Mouse (Mus musculus): ENCODE measurements around the gene Chic2. TPM values are rescaled to one million over a fixed set of nuclear protein-coding genes. Genes with fewer than 3 reads are reported as not detected.

The Chic2 gene
- polyA plus RNA-seq, 1 experiment from 2014 or later, result 36.3 TPM

GRCm38 (mm10) chr5:74957293-74958076, 87.1 kb downstream of the Chic2 start:
- 70% methylated on average over 10 of the region's 10 CpGs for WGBS

GRCm38 (mm10) chr5:74956335-74956734, 88.2 kb downstream of the Chic2 start:
- H3K9me3 ChIP-seq (ENCODE audit: control insufficient read depth, low read length), result no peaks in the 10 kb centered on the region
- ATAC-seq (ENCODE audit: low FRiP score) (no peak), DNase-seq (ENCODE audit: low spot score, missing footprints) (peak; percentile 74)
- WGBS, result 41% methylated on average over 9 of the region's 9 CpGs
- no peaks in the 10 kb centered on the region for H3K36me3 ChIP-seq (ENCODE audit: control insufficient read depth, insufficient read depth, low read length)
- H3K4me3 ChIP-seq (ENCODE audit: low read depth, low read length), result no peak overlapping the region
- no peak overlapping the region for H3K9ac ChIP-seq (ENCODE audit: low read length)
- no peak overlapping the region for H3K4me2 ChIP-seq
- H3K27ac ChIP-seq (ENCODE audit: low read depth, low read length), result no peak overlapping the region
- H3K4me1 ChIP-seq (ENCODE audit: control insufficient read depth, insufficient read depth, low read length), result no peaks in the 10 kb centered on the region
- peaks cover 21% of the 10 kb centered on the region for H3K27me3 ChIP-seq (ENCODE audit: control insufficient read depth, insufficient read depth, low read length)

More at GRCm38 (mm10) chr5:74957293-74958076, 87.1 kb downstream of the Chic2 start:
- H3K9ac ChIP-seq (ENCODE audit: low read length), result no peak overlapping the region
- no peaks in the 10 kb centered on the region for H3K4me1 ChIP-seq (ENCODE audit: control insufficient read depth, insufficient read depth, low read length)
- DNase-seq (ENCODE audit: low spot score, missing footprints) (peak; percentile 28), ATAC-seq (ENCODE audit: low FRiP score) (no peak)
- H3K36me3 ChIP-seq (ENCODE audit: control insufficient read depth, insufficient read depth, low read length), result no peaks in the 10 kb centered on the region
- no peak overlapping the region for H3K4me2 ChIP-seq
- peaks cover 31% of the 10 kb centered on the region for H3K27me3 ChIP-seq (ENCODE audit: control insufficient read depth, insufficient read depth, low read length)
- H3K9me3 ChIP-seq (ENCODE audit: control insufficient read depth, low read length), result no peaks in the 10 kb centered on the region
- H3K4me3 ChIP-seq (ENCODE audit: low read depth, low read length), result no peak overlapping the region
- no peak overlapping the region for H3K27ac ChIP-seq (ENCODE audit: low read depth, low read length)

DNA sequence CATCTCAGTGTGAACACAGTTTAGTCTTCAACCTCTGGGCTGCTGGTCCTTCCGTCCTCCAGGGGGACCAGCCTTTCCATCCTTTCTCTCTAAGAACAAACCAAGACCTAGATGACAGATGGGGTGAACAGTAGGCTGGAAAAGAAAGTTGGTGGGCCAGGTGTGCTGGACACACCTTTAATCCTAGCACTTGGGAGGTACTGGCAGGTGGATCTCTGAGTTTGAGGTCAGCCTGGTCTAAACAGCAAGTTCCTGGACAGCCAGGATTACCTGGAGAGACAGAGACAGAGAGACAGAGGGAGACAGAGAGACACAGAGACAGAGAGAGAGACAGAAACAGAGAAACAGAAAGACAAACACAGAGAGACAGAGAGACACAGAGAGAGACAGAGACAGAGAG, 89.0 kb downstream of the Chic2 start:
- no peaks in the 10 kb centered on the region for H3K36me3 ChIP-seq (ENCODE audit: control insufficient read depth, insufficient read depth, low read length)
- H3K9ac ChIP-seq (ENCODE audit: low read length), result no peak overlapping the region
- DNase-seq (ENCODE audit: low spot score, missing footprints) (peak; percentile 57), ATAC-seq (ENCODE audit: low FRiP score) (no peak)
- no peaks in the 10 kb centered on the region for H3K9me3 ChIP-seq (ENCODE audit: control insufficient read depth, low read length)
- H3K27ac ChIP-seq (ENCODE audit: low read depth, low read length), result no peak overlapping the region
- no peaks in the 10 kb centered on the region for H3K4me1 ChIP-seq (ENCODE audit: control insufficient read depth, insufficient read depth, low read length)
- no peak overlapping the region for H3K4me2 ChIP-seq
- no peak overlapping the region for H3K4me3 ChIP-seq (ENCODE audit: low read depth, low read length)
- H3K27me3 ChIP-seq (ENCODE audit: control insufficient read depth, insufficient read depth, low read length), result peaks cover 15% of the 10 kb centered on the region
- WGBS, result 82% methylated on average over 1 of the region's 1 CpGs

GRCm38 (mm10) chr5:74952938-74953337, 91.6 kb downstream of the Chic2 start:
- no peaks in the 10 kb centered on the region for H3K9me3 ChIP-seq (ENCODE audit: control insufficient read depth, low read length)

GRCm38 (mm10) chr5:74951375-74951774, 93.2 kb downstream of the Chic2 start:
- ATAC-seq (ENCODE audit: low FRiP score) (no peak), DNase-seq (ENCODE audit: low spot score, missing footprints) (peak; percentile 14)
- H3K9ac ChIP-seq (ENCODE audit: low read length), result no peak overlapping the region
- no peak overlapping the region for H3K4me3 ChIP-seq (ENCODE audit: low read depth, low read length)
- peaks cover 15% of the 10 kb centered on the region for H3K27me3 ChIP-seq (ENCODE audit: control insufficient read depth, insufficient read depth, low read length)
- H3K36me3 ChIP-seq (ENCODE audit: control insufficient read depth, insufficient read depth, low read length), result no peaks in the 10 kb centered on the region
- no peak overlapping the region for H3K27ac ChIP-seq (ENCODE audit: low read depth, low read length)
- no peaks in the 10 kb centered on the region for H3K9me3 ChIP-seq (ENCODE audit: control insufficient read depth, low read length)
- H3K4me1 ChIP-seq (ENCODE audit: control insufficient read depth, insufficient read depth, low read length), result no peaks in the 10 kb centered on the region
- WGBS, result 84% methylated on average over 5 of the region's 5 CpGs
- H3K4me2 ChIP-seq, result no peak overlapping the region

More at GRCm38 (mm10) chr5:74952938-74953337, 91.6 kb downstream of the Chic2 start:
- peaks cover 11% of the 10 kb centered on the region for H3K27me3 ChIP-seq (ENCODE audit: control insufficient read depth, insufficient read depth, low read length)
- H3K4me1 ChIP-seq (ENCODE audit: control insufficient read depth, insufficient read depth, low read length), result no peaks in the 10 kb centered on the region
- H3K9ac ChIP-seq (ENCODE audit: low read length), result no peak overlapping the region
- no peak overlapping the region for H3K4me2 ChIP-seq
- no peak overlapping the region for H3K27ac ChIP-seq (ENCODE audit: low read depth, low read length)
- WGBS, result 11% methylated on average over 2 of the region's 2 CpGs
- no peaks in the 10 kb centered on the region for H3K36me3 ChIP-seq (ENCODE audit: control insufficient read depth, insufficient read depth, low read length)
- ATAC-seq (ENCODE audit: low FRiP score), result no peak
- no peak overlapping the region for H3K4me3 ChIP-seq (ENCODE audit: low read depth, low read length)
- DNase-seq (ENCODE audit: low spot score, missing footprints), result no peak

GRCm38 (mm10) chr5:74949298-74949697, 95.3 kb downstream of the Chic2 start:
- Histone ChIP-seq H3K36me3 (ENCODE audit: control insufficient read depth, insufficient read depth, low read length) (no peaks in the 10 kb centered on the region), H3K4me1 (ENCODE audit: control insufficient read depth, insufficient read depth, low read length) (no peaks in the 10 kb centered on the region), H3K4me3 (ENCODE audit: low read depth, low read length) (no peak overlapping the region), H3K27me3 (ENCODE audit: control insufficient read depth, insufficient read depth, low read length) (peaks cover 30% of the 10 kb centered on the region), H3K9ac (ENCODE audit: low read length) (no peak overlapping the region), H3K9me3 (ENCODE audit: control insufficient read depth, low read length) (no peaks in the 10 kb centered on the region), H3K27ac (ENCODE audit: low read depth, low read length) (no peak overlapping the region), H3K4me2 (no peak overlapping the region)
- 70% methylated on average over 7 of the region's 7 CpGs for WGBS
- ATAC-seq (ENCODE audit: low FRiP score) (no peak), DNase-seq (ENCODE audit: low spot score, missing footprints) (peak; percentile 78)

DNA sequence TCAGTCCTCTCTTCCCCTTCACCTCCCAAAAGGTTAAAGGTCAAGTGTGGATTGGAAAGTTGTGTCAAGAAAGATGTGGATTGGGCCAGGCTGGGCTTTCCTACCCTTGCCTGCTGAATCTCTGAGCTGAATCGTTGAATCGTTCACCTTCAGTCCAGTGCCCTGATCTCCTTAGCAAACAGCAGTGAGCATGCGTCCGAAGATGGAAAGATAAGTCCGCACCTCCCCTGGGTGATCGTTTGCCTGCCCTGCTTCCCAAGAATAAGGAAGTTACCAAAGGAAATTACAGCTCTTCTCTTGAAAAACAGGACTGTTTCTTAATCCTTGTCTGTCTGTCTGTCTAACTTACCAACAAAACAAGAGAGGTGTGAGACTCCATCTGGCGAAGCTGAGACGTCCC, 96.1 kb downstream of the Chic2 start:
- no peaks in the 10 kb centered on the region for H3K4me1 ChIP-seq (ENCODE audit: control insufficient read depth, insufficient read depth, low read length)
- no peak overlapping the region for H3K9ac ChIP-seq (ENCODE audit: low read length)
- H3K27ac ChIP-seq (ENCODE audit: low read depth, low read length), result no peak overlapping the region
- H3K9me3 ChIP-seq (ENCODE audit: control insufficient read depth, low read length), result no peaks in the 10 kb centered on the region
- H3K36me3 ChIP-seq (ENCODE audit: control insufficient read depth, insufficient read depth, low read length), result no peaks in the 10 kb centered on the region
- no peak overlapping the region for H3K4me3 ChIP-seq (ENCODE audit: low read depth, low read length)
- WGBS, result 67% methylated on average over 8 of the region's 8 CpGs
- ATAC-seq (ENCODE audit: low FRiP score) (no peak), DNase-seq (ENCODE audit: low spot score, missing footprints) (peak; percentile 39)
- H3K27me3 ChIP-seq (ENCODE audit: control insufficient read depth, insufficient read depth, low read length), result peaks cover 33% of the 10 kb centered on the region
- no peak overlapping the region for H3K4me2 ChIP-seq

Other genes starting within 250 kb of the Chic2 start
- 1.1 and 1.8 TPM in 2 replicates for gene Gsx2, start 30.8 kb upstream of the Chic2 start, polyA plus RNA-seq (2014; fragmentation: Nextera tagmentation; extraction: Ambion mirVana)
- gene Pdgfra, start 107.5 kb upstream of the Chic2 start, polyA plus RNA-seq (2014; fragmentation: Nextera tagmentation; extraction: Ambion mirVana), result 18.2 and 22.0 TPM in 2 replicates